Mouse (Mus musculus): ENCODE data around the gene Gm10642. TPM values are rescaled to one million over a fixed set of nuclear protein-coding genes. Genes with fewer than 3 reads are reported as not detected.
A peak's percentile ranks its signal among the peaks of the same experiment; 100 is the strongest.

Gm10642 gene
- polyA plus RNA-seq (2015; fragmentation: Nextera tagmentation; extraction: Ambion mirVana) = 0.24 and 0.28 TPM in 2 replicates

DNA sequence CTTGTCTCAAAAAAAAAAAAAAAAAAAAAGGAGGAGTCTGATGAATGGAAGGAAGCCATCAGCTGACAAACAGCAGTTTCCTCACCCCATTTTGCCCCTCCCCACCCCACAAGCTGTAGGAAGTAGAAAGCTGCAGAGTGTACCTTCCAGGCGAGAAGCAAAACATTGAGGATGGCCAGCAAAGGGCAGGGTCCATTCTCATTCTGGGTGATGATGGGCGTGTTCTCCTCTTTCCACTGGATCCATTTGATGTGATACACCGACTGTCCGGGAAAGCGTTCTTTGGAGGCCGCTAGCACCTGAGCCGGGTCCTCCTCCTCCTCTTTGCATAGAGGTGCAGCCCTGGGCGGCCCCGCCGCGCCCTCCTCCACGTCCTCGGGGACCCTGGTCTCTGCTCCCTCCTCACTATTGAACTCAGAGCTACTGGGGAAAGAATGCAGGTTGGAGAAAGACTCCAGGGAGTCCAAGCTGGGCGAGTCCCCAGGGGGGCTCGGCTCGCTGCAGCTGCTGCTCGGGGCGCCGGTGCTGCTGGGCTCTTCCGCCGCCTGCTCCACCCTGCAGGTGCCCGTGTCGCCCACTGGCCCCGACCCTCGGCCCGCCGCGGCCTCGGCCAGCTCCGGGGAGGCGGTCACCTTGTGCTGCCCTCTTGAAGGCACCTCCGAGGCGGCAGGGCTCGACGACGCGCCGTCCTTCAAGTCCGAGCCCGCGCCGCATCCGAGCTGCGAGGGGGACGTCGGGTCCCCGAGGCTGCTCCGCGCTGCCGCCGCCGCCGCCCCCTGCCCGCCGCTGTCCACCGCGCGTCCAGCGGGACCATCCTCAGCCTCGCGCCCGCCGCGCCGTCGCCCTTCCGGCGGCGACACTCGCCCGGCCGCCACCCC, at the start of gene Gm10642:
Gene Gm10642 (plus strand): TSS at position 122 of the 878 bp plus-strand sequence.
- H3K9ac ChIP-seq (replicated peaks) = peak within 1 kb of the TSS; percentile 94
- no peaks in the 10 kb centered on the region for H3K27me3 ChIP-seq
- no peaks in the 10 kb centered on the region for H3K9me3 ChIP-seq
- ATAC-seq (replicated peaks) = peak; percentile 74
- peak within 1 kb of the TSS; percentile 70 for H3K4me2 ChIP-seq (replicated peaks)
- no peaks in the 10 kb centered on the region for H3K36me3 ChIP-seq
- WGBS = under 1% methylated on average over 64 of the region's 72 CpGs
- H3K27ac ChIP-seq (replicated peaks) = peak within 1 kb of the TSS; percentile 95
- peak within 1 kb of the TSS; percentile 90 for H3K4me3 ChIP-seq
- H3K4me1 ChIP-seq = peaks cover 33% of the 10 kb centered on the region

DNA sequence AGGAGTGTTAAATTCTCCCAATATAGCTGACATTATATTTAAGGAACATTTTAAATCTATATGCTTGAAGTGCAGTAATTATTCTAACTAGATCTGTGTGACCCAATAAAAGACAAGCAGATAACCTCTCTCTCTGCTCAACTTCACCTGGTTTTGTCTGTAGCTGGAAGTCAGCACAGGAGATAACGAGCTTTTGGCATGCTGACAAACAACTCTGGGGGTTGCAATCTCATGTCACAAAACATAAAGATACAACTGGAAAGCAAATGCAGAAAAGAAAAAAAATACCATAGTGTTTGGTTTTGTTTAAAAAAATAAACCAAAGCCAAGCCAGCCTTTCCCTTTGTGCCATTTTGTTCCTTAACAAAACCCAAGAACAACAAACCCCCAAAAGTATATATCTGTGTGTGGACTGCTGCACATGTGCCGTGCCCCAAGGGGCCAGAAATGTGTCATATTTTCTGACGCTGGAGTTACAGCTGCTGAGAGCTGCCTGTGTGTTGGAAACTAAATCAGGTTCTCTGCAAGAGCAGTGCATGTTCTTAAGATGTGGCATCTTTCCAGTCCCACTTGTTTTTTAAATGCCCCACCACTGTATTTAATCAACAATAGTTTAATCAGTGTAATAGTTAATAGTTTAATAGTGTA, 44.9 kb upstream of the Gm10642 start:
- Histone ChIP-seq H3K27me3 (no peaks in the 10 kb centered on the region), H3K27ac (replicated peaks) (no peak overlapping the region), H3K4me2 (replicated peaks) (no peak overlapping the region), H3K4me1 (no peaks in the 10 kb centered on the region), H3K36me3 (peaks cover 17% of the 10 kb centered on the region), H3K9ac (replicated peaks) (no peak overlapping the region), H3K4me3 (no peak overlapping the region), H3K9me3 (no peaks in the 10 kb centered on the region)
- WGBS = 38% methylated on average over 3 of the region's 3 CpGs
- no peak for ATAC-seq (replicated peaks)

DNA sequence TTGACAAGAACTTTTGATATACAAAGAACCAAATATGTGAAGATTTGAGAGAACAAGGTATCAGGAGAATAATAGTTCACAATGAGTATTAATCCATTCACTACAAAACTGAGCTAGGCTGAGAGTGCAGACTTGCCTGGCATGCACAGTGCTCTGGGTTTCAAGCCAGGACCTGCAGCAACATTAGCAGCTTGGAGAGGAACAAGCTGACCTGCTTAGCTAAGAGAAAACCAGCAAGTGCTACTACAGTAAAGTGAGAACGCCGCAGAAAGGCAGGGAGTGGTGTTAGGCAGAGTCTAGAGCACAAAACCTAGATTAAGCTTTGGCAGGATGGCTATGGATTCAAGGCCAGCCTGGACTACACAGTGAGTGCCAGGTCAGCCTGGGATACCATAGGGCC, 26.3 kb upstream of the Gm10642 start:
- Histone ChIP-seq H3K4me2 (replicated peaks) (no peak overlapping the region), H3K27me3 (no peaks in the 10 kb centered on the region), H3K27ac (replicated peaks) (no peak overlapping the region), H3K36me3 (peaks cover 4% of the 10 kb centered on the region; the same call in 1 of the 2 replicates), H3K9ac (replicated peaks) (no peak overlapping the region), H3K4me3 (no peak overlapping the region), H3K9me3 (no peaks in the 10 kb centered on the region), H3K4me1 (no peaks in the 10 kb centered on the region)
- 86% methylated on average over 2 of the region's 2 CpGs for WGBS
- no peak for ATAC-seq (replicated peaks)

DNA sequence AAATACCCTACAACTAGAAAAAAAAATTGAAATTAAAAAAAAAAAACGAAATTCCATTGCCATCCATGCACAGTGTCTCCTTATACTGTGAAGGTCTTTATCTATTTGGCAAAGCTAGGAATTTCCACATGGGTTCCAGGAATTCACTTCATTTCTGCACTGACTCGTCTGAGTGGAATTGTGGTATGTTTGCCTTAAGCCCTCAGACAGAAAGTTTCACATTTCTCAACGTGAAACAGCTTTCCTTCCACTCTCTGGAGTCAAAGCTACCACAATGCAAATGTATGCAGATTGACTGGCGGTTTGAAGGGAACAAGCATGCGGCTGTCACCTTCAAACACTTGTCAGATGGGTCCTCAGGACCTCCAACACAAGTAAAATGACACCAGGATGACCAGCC, 24.4 kb upstream of the Gm10642 start:
- no peak overlapping the region for H3K4me3 ChIP-seq
- WGBS = 29% methylated on average over 5 of the region's 5 CpGs
- no peaks in the 10 kb centered on the region for H3K9me3 ChIP-seq

DNA sequence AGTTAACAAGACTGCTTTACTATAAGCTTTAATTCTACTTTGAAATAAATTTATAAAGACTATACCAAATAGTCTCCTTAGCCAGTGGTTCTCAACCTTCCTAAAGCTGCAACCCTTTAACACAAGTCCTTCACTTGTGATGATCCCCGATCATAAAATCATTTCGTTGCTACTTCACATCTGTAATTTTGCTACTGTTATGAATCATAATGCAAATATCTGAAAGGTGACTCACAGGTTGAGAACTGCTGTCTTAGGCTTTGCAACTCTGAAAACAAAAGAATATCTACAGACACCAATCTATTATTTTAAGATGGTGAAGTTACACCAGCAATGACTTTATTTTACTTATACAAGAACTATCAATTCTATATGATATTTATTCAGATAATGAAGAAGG, 19.3 kb upstream of the Gm10642 start:
- WGBS = 88% methylated on average over 2 of the region's 2 CpGs
- Histone ChIP-seq H3K27ac (replicated peaks) (no peak overlapping the region), H3K9me3 (no peaks in the 10 kb centered on the region), H3K4me2 (replicated peaks) (no peak overlapping the region), H3K27me3 (no peaks in the 10 kb centered on the region), H3K4me3 (no peak overlapping the region), H3K9ac (replicated peaks) (no peak overlapping the region), H3K36me3 (peaks cover 3% of the 10 kb centered on the region; the same call in 1 of the 2 replicates), H3K4me1 (no peaks in the 10 kb centered on the region)
- ATAC-seq (replicated peaks) = no peak

More for the DNA sequence above, 24.4 kb upstream of the Gm10642 start:
- no peaks in the 10 kb centered on the region for H3K4me1 ChIP-seq
- no peak for ATAC-seq (replicated peaks)
- H3K4me2 ChIP-seq (replicated peaks) = no peak overlapping the region
- H3K27me3 ChIP-seq = no peaks in the 10 kb centered on the region
- no peaks in the 10 kb centered on the region for H3K36me3 ChIP-seq
- H3K27ac ChIP-seq (replicated peaks) = no peak overlapping the region
- no peak overlapping the region for H3K9ac ChIP-seq (replicated peaks)

DNA sequence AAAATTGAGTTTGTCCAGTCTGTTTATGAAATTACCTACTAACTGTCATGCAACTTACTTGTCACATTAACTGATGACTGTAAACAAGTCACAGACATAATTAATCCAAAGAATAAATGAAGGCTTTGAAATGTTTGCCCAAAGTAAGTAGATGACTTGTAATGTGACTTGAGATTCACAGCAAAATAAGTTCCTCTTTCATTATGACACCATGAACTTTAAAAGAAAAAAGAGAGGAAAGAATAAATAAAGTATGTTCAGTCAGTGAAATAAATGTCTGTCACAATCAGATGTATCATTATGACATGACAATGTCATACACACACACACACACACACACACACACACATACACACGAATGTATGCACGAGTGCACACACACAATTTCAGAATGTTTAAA, 5.8 kb upstream of the Gm10642 start:
- H3K27me3 ChIP-seq = no peaks in the 10 kb centered on the region
- no peaks in the 10 kb centered on the region for H3K36me3 ChIP-seq
- H3K4me1 ChIP-seq = peaks cover 21% of the 10 kb centered on the region
- no peaks in the 10 kb centered on the region for H3K9me3 ChIP-seq
- no peak overlapping the region for H3K9ac ChIP-seq (replicated peaks)
- H3K27ac ChIP-seq (replicated peaks) = no peak overlapping the region
- H3K4me3 ChIP-seq = no peak overlapping the region
- 84% methylated on average over 2 of the region's 2 CpGs for WGBS
- H3K4me2 ChIP-seq (replicated peaks) = no peak overlapping the region
- ATAC-seq (replicated peaks) = no peak

DNA sequence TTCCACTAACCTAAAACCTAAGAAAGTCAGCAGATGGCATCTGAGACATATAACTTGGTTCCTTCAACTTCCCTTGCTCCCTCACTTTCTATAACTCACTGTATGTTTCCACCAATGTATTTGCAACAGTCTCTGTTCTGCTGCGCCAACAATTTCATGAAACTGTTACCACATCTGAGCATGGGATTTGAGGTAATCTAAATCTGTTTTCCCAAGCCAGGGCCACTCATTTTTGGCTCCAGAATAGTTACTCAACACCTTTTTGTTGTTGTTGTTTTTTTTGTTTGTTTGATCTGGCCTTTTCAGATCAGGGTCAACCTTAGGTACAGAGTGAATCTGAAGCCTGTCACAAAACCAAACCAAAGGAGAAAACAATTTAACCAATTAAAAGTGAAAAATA, 5.1 kb upstream of the Gm10642 start:
- peaks cover 25% of the 10 kb centered on the region for H3K4me1 ChIP-seq
- 97% methylated on average over 1 of the region's 1 CpGs for WGBS
- ATAC-seq (replicated peaks) = no peak
- no peak overlapping the region for H3K27ac ChIP-seq (replicated peaks)
- no peak overlapping the region for H3K4me2 ChIP-seq (replicated peaks)
- no peaks in the 10 kb centered on the region for H3K27me3 ChIP-seq
- no peak overlapping the region for H3K4me3 ChIP-seq
- H3K9ac ChIP-seq (replicated peaks) = no peak overlapping the region
- no peaks in the 10 kb centered on the region for H3K9me3 ChIP-seq
- no peaks in the 10 kb centered on the region for H3K36me3 ChIP-seq

DNA sequence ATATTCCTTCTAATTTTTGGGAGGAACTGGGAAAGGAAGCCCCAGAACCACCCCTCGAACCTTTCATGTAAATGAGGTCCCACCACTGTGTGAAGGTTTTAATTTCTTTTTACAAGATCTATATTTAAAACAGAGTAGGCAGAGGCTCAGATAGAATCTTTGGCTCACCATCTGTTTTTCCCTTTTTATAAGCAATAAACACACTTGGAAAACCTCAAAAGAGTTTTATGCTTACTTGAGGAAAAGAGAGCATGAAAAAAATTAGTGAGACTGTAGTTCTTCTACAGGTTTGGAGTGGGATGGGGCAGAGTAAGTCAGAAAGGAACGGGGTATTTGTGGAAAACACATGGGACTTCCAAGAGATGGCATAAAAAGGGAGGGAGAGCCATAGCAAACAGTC, 3.8 kb upstream of the Gm10642 start:
- H3K9ac ChIP-seq (replicated peaks) = no peak overlapping the region
- H3K9me3 ChIP-seq = no peaks in the 10 kb centered on the region
- H3K27ac ChIP-seq (replicated peaks) = no peak overlapping the region
- WGBS = 74% methylated on average over 2 of the region's 2 CpGs
- no peak for ATAC-seq (replicated peaks)
- no peak overlapping the region for H3K4me3 ChIP-seq
- H3K4me1 ChIP-seq = peaks cover 29% of the 10 kb centered on the region
- no peaks in the 10 kb centered on the region for H3K27me3 ChIP-seq
- no peaks in the 10 kb centered on the region for H3K36me3 ChIP-seq
- H3K4me2 ChIP-seq (replicated peaks) = no peak overlapping the region

DNA sequence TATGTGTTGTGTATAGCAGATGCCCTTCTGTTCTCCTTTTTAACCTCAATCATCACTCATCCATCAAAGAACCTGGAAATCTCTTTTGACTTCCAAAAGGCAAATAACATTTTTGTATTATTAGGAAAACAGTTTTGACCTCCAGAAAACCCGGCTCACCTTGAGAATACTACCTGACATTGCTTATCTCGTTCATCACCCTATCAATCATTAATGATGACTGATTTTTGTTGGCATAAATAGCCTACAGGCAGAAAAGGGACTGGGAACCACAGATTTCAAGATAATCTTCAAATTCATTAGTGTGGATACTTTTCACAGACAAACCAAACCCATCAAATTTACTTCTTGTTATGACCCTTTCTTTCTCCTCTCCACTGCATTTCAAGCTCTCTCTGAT, 2.2 kb upstream of the Gm10642 start:
- no peaks in the 10 kb centered on the region for H3K27me3 ChIP-seq
- 89% methylated on average over 2 of the region's 2 CpGs for WGBS
- no peaks in the 10 kb centered on the region for H3K36me3 ChIP-seq
- peaks cover 33% of the 10 kb centered on the region for H3K4me1 ChIP-seq
- peak overlapping the region; percentile 5; the same call in 1 of the 2 replicates for H3K4me3 ChIP-seq
- H3K9me3 ChIP-seq = no peaks in the 10 kb centered on the region
- peak overlapping the region; percentile 70 for H3K4me2 ChIP-seq (replicated peaks)
- no peak overlapping the region for H3K27ac ChIP-seq (replicated peaks)
- H3K9ac ChIP-seq (replicated peaks) = no peak overlapping the region
- ATAC-seq (replicated peaks) = no peak

DNA sequence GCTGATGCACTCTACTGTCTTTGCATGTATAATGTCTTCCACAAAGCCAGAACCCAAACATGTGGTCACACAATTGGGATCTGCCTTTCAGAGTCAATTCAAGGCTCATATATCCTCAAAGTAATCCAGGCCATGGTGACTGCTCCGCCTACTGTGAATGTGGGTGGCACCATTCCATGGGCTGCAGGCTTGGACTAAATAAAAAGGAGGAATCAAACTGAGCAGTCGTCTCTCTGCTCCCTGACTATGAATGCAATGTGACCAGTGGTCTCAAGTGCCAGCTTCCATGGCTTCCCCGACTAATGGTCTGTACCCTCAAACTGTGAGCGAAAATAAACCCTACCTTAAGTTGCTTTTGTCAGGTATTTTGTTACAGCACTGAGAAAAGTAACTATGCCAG, 1.6 kb upstream of the Gm10642 start:
- Histone ChIP-seq H3K4me3 (peak overlapping the region; percentile 5; the same call in 1 of the 2 replicates), H3K27ac (replicated peaks) (no peak overlapping the region), H3K4me1 (peaks cover 33% of the 10 kb centered on the region), H3K27me3 (no peaks in the 10 kb centered on the region), H3K4me2 (replicated peaks) (peak overlapping the region; percentile 70), H3K9me3 (no peaks in the 10 kb centered on the region), H3K36me3 (no peaks in the 10 kb centered on the region), H3K9ac (replicated peaks) (no peak overlapping the region)
- WGBS = 69% methylated on average over 4 of the region's 4 CpGs
- ATAC-seq (replicated peaks) = no peak

DNA sequence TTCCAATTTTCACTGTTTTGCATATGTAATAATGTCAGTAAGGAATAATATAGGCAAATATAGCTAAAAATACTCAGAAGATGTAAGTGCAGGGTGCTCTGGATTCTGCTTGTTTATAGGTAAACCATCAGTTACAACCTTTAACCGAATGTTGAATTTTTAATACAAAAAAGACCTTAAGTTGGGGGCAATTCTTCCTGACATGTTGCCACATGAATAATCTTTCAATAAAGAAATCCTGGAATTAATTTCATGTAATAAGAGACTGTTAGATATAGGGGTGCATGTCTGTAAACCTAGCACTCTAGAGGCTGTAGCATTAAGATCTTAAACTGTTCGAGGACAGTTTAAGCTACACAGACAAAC, 304 bp upstream of the Gm10642 start:
- no peak for ATAC-seq (replicated peaks)
- Histone ChIP-seq H3K9ac (replicated peaks) (peak overlapping the region; percentile 94; the same call in 1 of the 2 replicates), H3K4me3 (peak overlapping the region; percentile 90), H3K36me3 (no peaks in the 10 kb centered on the region), H3K4me2 (replicated peaks) (peak overlapping the region; percentile 70), H3K27ac (replicated peaks) (no peak overlapping the region), H3K9me3 (no peaks in the 10 kb centered on the region), H3K4me1 (peaks cover 33% of the 10 kb centered on the region), H3K27me3 (no peaks in the 10 kb centered on the region)
- 31% methylated on average over 2 of the region's 2 CpGs for whole genome bisulfite sequencing

Measured in forebrain, embryonic 15.5 days (tissue).